Mouse (Mus musculus) liver, embryonic 15.5 days (tissue): ENCODE data around the gene Gnpat. TPM values are rescaled to one million over a fixed set of nuclear protein-coding genes. Genes with fewer than 3 reads are reported as not detected.

Experiments used
- ATAC-seq: fragments of 200-750 bp; cut with Nextera tagmentation; 2 replicates; pipeline ENCODE4 v1.8.0; 2017; ENCODE audit warnings: moderate number of reproducible peaks, mild to moderate bottlenecking, moderate library complexity; ENCODE audit not compliant: insufficient read depth
- H3K27ac ChIP-seq: fragments of 300-500 bp; sonication (generic); replicated peaks from 2 replicates; pipeline ENCODE4 v1.5.1; 2015; ENCODE audit warnings: mild to moderate bottlenecking, inconsistent platforms
- H3K27me3 ChIP-seq: fragments of 300-500 bp; sonication (generic); 2 replicates; pipeline ENCODE4 v1.6.1; 2015; ENCODE audit warnings: mild to moderate bottlenecking, inconsistent platforms
- H3K36me3 ChIP-seq: fragments of 300-500 bp; sonication (generic); replicated peaks from 2 replicates; pipeline ENCODE4 v1.6.1; 2015; ENCODE audit warnings: moderate library complexity, mild to moderate bottlenecking, inconsistent platforms
- H3K4me1 ChIP-seq: fragments of 300-500 bp; sonication (generic); replicated peaks from 2 replicates; pipeline ENCODE4 v1.6.1; 2015; ENCODE audit warnings: inconsistent platforms
- H3K4me2 ChIP-seq: fragments of 300-500 bp; sonication (generic); 2 replicates; pipeline ENCODE4 v1.6.1; 2015; ENCODE audit warnings: moderate library complexity, mild to moderate bottlenecking, inconsistent platforms
- H3K4me3 ChIP-seq: fragments of 300-500 bp; sonication (generic); replicated peaks from 2 replicates; pipeline ENCODE4 v1.5.1; 2015; ENCODE audit warnings: mild to moderate bottlenecking, inconsistent platforms
- H3K9ac ChIP-seq: fragments of 300-500 bp; sonication (generic); 2 replicates; pipeline ENCODE4 v1.6.1; 2015; ENCODE audit warnings: moderate library complexity, mild to moderate bottlenecking, inconsistent platforms
- H3K9me3 ChIP-seq: fragments of 300-500 bp; sonication (generic); replicated peaks from 2 replicates; pipeline ENCODE4 v1.6.1; 2016; ENCODE audit warnings: inconsistent platforms
- WGBS: fragments of 180-500 bp; shearing (Covaris S2); methylation state at CpG from one replicate; pipeline ENCODE4 v1.1.7; 2015; ENCODE audit warnings: mixed read lengths; ENCODE audit not compliant: insufficient replicate concordance; 5-methylcytosine and 5-hydroxymethylcytosine counted together
- polyA plus RNA-seq: library from polyadenylated mRNA; unstranded; fragments of >200 nt; fragmentation: Nextera tagmentation; extraction: Ambion mirVana; gene quantifications from 2 replicates; pipeline ENCODE4 v1.2.1, GENCODE M21; 2015

The Gnpat gene
- polyA plus RNA-seq, 1 experiment from 2014 or later, result 35.6 TPM

- 17% methylated on average over 14 of the region's 14 CpGs for WGBS
Measured at GRCm38 (mm10) chr8:124925544-124926266, 62.9 kb downstream of the Gnpat start.

GRCm38 (mm10) chr8:124926351-124926771 lies 63.5 kb downstream of the Gnpat start:
- WGBS, result 57% methylated on average over 10 of the region's 10 CpGs
- H3K4me2 ChIP-seq, result no peak overlapping the region
- H3K27me3 ChIP-seq, result no peaks in the 10 kb centered on the region
- no peak overlapping the region for H3K27ac ChIP-seq
- no peaks in the 10 kb centered on the region for H3K36me3 ChIP-seq
- no peaks in the 10 kb centered on the region for H3K9me3 ChIP-seq
- H3K9ac ChIP-seq, result no peak overlapping the region
- no peak overlapping the region for H3K4me3 ChIP-seq
- peaks cover 54% of the 10 kb centered on the region for H3K4me1 ChIP-seq
- no peak for ATAC-seq

More at GRCm38 (mm10) chr8:124925544-124926266, 62.9 kb downstream of the Gnpat start:
- Histone ChIP-seq H3K27me3 (no peaks in the 10 kb centered on the region), H3K4me2 (peak overlapping the region; percentile 15; the same call in 1 of the 2 replicates), H3K9me3 (no peaks in the 10 kb centered on the region), H3K4me3 (no peak overlapping the region), H3K36me3 (no peaks in the 10 kb centered on the region), H3K9ac (no peak overlapping the region), H3K4me1 (peaks cover 58% of the 10 kb centered on the region), H3K27ac (no peak overlapping the region)
- peak; percentile 56 for ATAC-seq

GRCm38 (mm10) chr8:124929006-124929405 lies 66.2 kb downstream of the Gnpat start:
- Histone ChIP-seq H3K9me3 (no peaks in the 10 kb centered on the region), H3K4me1 (peaks cover 31% of the 10 kb centered on the region), H3K9ac (no peak overlapping the region), H3K4me3 (no peak overlapping the region), H3K27me3 (no peaks in the 10 kb centered on the region), H3K4me2 (no peak overlapping the region), H3K36me3 (no peaks in the 10 kb centered on the region), H3K27ac (no peak overlapping the region)
- 81% methylated on average over 11 of the region's 11 CpGs for WGBS
- no peak for ATAC-seq

- WGBS, result 73% methylated on average over 13 of the region's 13 CpGs
- ATAC-seq, result no peak
- Histone ChIP-seq H3K27me3 (no peaks in the 10 kb centered on the region), H3K4me1 (peaks cover 28% of the 10 kb centered on the region), H3K9ac (no peak overlapping the region), H3K4me2 (no peak overlapping the region), H3K9me3 (no peaks in the 10 kb centered on the region), H3K4me3 (no peak overlapping the region), H3K36me3 (no peaks in the 10 kb centered on the region), H3K27ac (no peak overlapping the region)
Measured at GRCm38 (mm10) chr8:124930086-124930485, 67.3 kb downstream of the Gnpat start.

- WGBS, result 75% methylated on average over 4 of the region's 4 CpGs
- Histone ChIP-seq H3K36me3 (no peaks in the 10 kb centered on the region), H3K9me3 (no peaks in the 10 kb centered on the region), H3K27ac (no peak overlapping the region), H3K4me1 (peaks cover 23% of the 10 kb centered on the region), H3K4me3 (no peak overlapping the region), H3K27me3 (no peaks in the 10 kb centered on the region), H3K9ac (no peak overlapping the region), H3K4me2 (no peak overlapping the region)
- no peak for ATAC-seq
Measured at GRCm38 (mm10) chr8:124930649-124931048, 67.8 kb downstream of the Gnpat start.

GRCm38 (mm10) chr8:124932435-124932834 lies 69.6 kb downstream of the Gnpat start:
- H3K36me3 ChIP-seq, result no peaks in the 10 kb centered on the region
- H3K27ac ChIP-seq, result no peak overlapping the region
- no peak for ATAC-seq
- no peaks in the 10 kb centered on the region for H3K9me3 ChIP-seq
- no peak overlapping the region for H3K9ac ChIP-seq
- no peak overlapping the region for H3K4me3 ChIP-seq
- H3K4me2 ChIP-seq, result no peak overlapping the region
- WGBS, result 47% methylated on average over 3 of the region's 3 CpGs
- no peaks in the 10 kb centered on the region for H3K27me3 ChIP-seq
- H3K4me1 ChIP-seq, result peaks cover 11% of the 10 kb centered on the region

GRCm38 (mm10) chr8:124935116-124935515 lies 72.3 kb downstream of the Gnpat start:
- Histone ChIP-seq H3K36me3 (peaks cover 6% of the 10 kb centered on the region; the same call in 1 of the 2 replicates), H3K4me2 (no peak overlapping the region), H3K4me1 (peaks cover 5% of the 10 kb centered on the region), H3K27me3 (no peaks in the 10 kb centered on the region), H3K27ac (no peak overlapping the region), H3K9me3 (no peaks in the 10 kb centered on the region), H3K4me3 (no peak overlapping the region), H3K9ac (no peak overlapping the region)
- ATAC-seq, result no peak
- 60% methylated on average over 5 of the region's 5 CpGs for WGBS

- Histone ChIP-seq H3K36me3 (peaks cover 14% of the 10 kb centered on the region; the same call in 1 of the 2 replicates), H3K4me1 (no peaks in the 10 kb centered on the region), H3K9ac (no peak overlapping the region), H3K4me2 (no peak overlapping the region), H3K4me3 (no peak overlapping the region), H3K27ac (no peak overlapping the region), H3K9me3 (no peaks in the 10 kb centered on the region), H3K27me3 (no peaks in the 10 kb centered on the region)
- WGBS, result 86% methylated on average over 10 of the region's 10 CpGs
- ATAC-seq, result no peak
Measured at GRCm38 (mm10) chr8:124936699-124937098, 73.9 kb downstream of the Gnpat start.

- no peaks in the 10 kb centered on the region for H3K27me3 ChIP-seq
- no peak overlapping the region for H3K4me2 ChIP-seq
- no peaks in the 10 kb centered on the region for H3K4me1 ChIP-seq
- no peaks in the 10 kb centered on the region for H3K9me3 ChIP-seq
- WGBS, result 68% methylated on average over 4 of the region's 4 CpGs
- H3K4me3 ChIP-seq, result no peak overlapping the region
- ATAC-seq, result no peak
- no peak overlapping the region for H3K9ac ChIP-seq
- peaks cover 16% of the 10 kb centered on the region; the same call in 1 of the 2 replicates for H3K36me3 ChIP-seq
- H3K27ac ChIP-seq, result no peak overlapping the region
Measured at GRCm38 (mm10) chr8:124937293-124937692, 74.5 kb downstream of the Gnpat start.

Other genes starting within 250 kb of the Gnpat start
- gene 2310022B05Rik, start 199.7 kb upstream of the Gnpat start, polyA plus RNA-seq, result 5.5 and 6.5 TPM in 2 replicates
- gene Ttc13, start 141.1 kb upstream of the Gnpat start, polyA plus RNA-seq, result 18.3 and 18.4 TPM in 2 replicates
- 4.9 and 5.3 TPM in 2 replicates for gene Arv1, start 140.9 kb upstream of the Gnpat start, polyA plus RNA-seq
- gene Fam89a, start 111.2 kb upstream of the Gnpat start, polyA plus RNA-seq, result 2.7 and 3.1 TPM in 2 replicates
- gene Trim67, start 69.9 kb upstream of the Gnpat start, polyA plus RNA-seq, result 0.01 and 0.02 TPM in 2 replicates
- gene 2810004N23Rik, start 87 bp downstream of the Gnpat start, polyA plus RNA-seq, result 15.9 and 17.3 TPM in 2 replicates
- gene Exoc8, start 34.7 kb downstream of the Gnpat start, polyA plus RNA-seq, result 3.7 and 3.8 TPM in 2 replicates
- gene Sprtn, start 34.9 kb downstream of the Gnpat start, polyA plus RNA-seq, result 6.1 and 6.4 TPM in 2 replicates
- gene Egln1, start 86.3 kb downstream of the Gnpat start, polyA plus RNA-seq, result 3.5 and 4.5 TPM in 2 replicates
- gene Tsnax, start 150.0 kb downstream of the Gnpat start, polyA plus RNA-seq, result 36.0 and 37.4 TPM in 2 replicates
- gene Disc1, start 191.2 kb downstream of the Gnpat start, polyA plus RNA-seq, result 0.26 and 0.30 TPM in 2 replicates